Mouse (Mus musculus) CD4-positive, CD25-positive, alpha-beta regulatory T cell, adult 2 months (primary cell): Measurements from ENCODE around the gene Guca2a.
"Not testable (repeated sequence)": the region's sequence is repeated elsewhere in the genome, so short reads cannot be mapped to it uniquely, and the experiment has no call there.

Experiments used
- DNase-seq: peaks from one replicate; pipeline ENCODE4 v3.0.0-alpha.2; 2012; ENCODE audit warnings: low read depth, low spot score

The Guca2a gene

DNA sequence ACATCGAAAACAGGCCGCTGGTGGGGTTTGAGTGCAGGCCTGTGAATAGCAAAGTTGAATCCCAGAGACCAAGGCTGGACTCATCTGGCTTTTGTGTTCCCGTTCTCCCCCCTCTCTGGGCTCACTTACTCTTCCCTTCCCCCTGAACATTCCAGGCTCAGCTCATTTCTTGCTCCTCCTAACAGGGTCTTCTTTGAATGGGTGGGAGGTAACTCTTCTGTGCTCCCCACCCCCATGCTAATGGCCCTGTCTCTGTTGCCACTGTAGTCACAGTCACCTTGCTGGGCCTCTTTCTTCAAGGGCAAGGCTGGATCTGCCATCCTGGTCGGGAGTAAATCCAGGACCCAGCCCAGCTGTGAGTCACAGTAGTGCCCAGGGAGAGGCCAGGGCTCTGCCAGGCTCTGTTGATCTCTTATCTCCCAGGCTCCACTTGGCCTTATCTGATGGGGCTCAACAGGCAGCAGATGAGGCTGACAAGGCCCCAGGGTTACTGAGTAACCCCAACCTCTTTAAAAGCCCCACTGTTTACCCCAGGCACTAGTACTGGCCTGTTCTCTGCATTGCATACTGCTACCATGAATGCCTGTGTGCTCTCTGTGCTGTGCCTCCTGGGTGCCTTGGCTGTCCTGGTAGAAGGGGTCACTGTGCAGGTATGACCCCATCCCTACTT lies at the start of gene Guca2a:
Gene Guca2a, plus strand, starts transcription at position 529 of the 670 bp plus-strand sequence.
- no peak for DNase-seq

DNA sequence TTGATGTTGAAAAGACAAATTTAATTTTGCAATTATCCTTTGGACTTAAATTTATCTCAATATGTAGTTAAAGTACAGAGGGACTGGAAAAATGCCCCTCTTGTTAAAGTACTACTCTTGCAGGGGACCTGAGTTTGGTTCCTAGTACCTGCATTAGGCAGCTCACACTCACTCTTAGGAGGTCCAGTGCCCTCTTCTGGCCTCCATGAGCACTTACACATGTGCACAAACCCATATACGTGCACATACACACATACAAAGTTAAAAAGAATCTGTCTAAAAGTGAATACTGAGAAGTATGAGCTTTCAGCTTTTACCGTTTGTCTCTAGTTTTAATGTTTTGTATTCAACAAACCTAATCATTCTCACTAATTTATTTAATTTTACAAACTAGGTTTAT lies 49.5 kb upstream of the Guca2a start:
- peak; percentile 8 for DNase-seq

DNA sequence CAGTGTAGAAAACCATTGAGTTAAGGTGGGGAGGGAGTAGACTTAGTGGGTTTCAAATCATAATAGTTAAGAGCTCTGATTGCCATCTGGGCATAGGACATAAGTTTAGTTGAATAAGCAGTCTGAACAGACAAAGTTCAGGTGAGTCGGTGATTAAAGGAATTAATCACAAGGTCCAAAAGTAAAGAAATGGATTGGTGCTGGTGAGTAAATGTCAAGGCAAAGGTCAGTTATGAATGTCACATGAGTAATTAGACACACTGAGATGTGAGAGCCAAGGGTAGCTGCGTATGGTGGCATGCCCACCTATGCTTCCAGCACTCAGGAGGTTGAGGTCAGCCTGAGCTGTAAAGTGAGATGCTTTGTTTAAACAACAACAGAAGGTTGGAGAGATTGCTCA lies 48.1 kb upstream of the Guca2a start:
- no peak for DNase-seq

DNA sequence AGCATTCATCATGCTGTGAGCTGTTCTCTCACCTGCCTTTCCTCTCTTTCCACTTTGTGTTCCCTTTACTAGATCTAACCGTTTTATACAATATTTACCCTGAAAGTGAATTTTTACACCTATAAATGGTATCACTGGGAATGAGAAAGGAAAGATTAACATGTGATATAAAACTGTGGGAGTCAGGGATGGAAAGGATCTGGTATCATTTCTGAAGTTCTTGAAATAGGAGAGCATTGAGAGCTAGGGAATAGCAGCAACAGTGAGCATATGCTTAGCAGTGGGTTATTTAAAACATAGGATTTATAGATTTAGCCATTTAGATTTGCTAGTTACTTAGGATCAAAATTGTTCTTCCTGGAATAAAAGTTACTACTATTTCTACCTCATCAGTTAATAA lies 47.5 kb upstream of the Guca2a start:
- DNase-seq, result no peak

DNA sequence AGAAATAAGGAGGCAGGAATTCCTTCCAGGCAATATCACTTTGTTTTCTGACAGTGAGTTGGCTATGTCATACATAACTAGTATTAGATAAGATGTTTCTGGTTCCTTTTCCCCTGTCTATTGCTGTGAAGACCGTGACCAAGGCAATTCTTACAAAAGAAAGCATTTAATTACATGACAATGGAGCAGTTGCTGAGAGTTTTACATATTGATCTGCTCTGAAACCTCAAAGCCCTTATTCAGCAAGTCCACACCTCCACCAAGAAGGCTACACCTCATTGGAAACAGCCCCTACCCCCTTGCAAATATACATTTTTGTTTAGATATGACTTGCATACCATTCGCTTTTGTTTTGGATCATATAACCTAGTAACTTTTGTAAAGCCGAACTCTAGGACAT lies 45.0 kb upstream of the Guca2a start:
- DNase-seq, result no peak

DNA sequence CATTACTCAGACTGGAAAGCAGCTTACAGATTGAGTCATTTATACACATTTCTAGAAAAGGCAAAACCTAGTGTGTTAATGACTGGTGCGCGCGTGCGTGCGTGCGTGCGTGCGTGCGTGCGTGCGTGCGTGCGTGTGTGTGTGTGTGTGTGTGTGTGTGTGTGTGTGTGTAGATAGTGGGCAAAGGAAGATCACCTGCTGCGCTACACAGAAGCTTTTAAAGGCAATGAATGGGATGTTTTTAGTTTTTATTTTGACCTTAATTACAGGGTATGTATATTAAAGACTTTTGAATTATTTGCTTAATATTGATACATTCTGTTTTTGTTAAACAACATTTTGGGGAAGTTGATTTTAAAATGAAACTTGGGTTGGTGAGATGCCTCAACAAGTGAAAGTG lies 43.2 kb upstream of the Guca2a start:
- DNase-seq, result no peak

DNA sequence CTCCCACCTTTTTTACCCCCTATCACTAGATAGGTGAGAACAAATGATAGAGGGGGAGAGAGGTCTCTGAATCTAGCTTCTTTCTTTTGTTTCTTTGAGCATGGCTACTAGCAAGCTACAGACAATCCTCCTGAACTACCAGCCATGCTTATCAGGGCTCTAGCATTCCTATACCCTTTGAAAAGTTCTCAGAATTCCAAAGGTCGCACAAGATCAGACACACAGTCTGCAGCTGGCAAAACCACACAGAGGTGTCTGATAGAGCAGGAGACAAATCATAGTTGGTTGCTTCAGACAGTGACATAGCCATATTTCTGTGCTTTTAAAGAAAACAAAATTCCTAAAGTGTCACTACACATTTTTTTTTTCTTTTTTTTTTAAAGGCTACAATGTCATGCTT lies 37.9 kb upstream of the Guca2a start:
- no peak for DNase-seq

DNA sequence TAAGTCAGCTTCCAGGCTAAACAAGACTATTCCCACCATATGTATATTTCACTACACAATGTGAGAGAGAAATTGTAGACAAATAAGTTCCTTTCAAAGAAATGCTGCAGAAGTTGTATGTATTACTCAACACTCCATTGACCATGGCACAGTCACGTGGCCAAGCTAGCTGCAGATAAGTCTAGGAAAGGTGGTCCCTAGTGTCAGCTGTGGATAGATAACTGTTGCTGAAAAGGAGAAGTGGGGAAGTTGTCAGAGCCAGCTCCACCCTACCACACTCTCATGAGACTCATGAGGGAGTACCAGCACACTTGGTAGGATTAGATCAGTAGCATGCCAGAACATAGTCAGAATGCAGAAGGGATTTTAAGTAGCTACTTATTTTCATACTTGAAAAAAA lies 28.0 kb upstream of the Guca2a start:
- DNase-seq, result no peak

DNA sequence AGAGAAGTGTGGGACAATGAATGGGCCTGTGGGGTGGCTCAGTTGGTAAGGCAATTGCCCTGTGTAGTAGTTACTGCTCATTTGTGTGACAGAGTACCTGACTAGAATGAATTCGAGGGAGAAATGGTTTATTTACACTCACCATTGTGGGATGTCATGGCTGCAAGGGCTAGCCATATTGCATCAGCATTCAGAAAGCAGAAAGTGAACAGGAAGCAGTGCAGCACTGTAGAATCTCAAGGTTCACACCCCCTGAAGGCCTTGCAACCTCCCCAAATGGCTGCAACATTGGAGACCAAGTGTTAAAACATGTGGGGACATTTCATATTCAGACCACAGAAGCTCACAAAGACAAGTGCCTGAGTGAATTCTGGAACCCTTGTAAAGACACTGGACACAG lies 23.4 kb upstream of the Guca2a start:
- DNase-seq, result no peak

DNA sequence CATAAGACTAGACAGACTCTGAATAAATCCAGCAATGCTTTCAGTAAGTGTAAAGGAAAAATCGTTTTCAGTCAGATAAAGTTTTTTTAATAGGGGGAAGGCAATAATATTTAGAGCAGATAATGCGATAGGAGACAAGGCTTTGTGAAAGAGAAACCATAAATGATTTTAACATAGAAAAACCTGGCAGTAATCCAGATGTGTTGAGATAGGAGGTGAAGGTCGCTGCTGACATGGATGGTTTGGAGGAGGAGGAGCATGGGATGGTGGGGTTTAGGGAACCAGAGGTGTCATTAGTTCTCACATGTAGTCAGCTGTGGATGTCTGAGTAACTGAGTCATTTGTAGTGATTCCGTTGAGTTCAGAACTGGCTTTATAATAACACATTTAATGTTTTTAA lies 22.8 kb upstream of the Guca2a start:
- no peak for DNase-seq

DNA sequence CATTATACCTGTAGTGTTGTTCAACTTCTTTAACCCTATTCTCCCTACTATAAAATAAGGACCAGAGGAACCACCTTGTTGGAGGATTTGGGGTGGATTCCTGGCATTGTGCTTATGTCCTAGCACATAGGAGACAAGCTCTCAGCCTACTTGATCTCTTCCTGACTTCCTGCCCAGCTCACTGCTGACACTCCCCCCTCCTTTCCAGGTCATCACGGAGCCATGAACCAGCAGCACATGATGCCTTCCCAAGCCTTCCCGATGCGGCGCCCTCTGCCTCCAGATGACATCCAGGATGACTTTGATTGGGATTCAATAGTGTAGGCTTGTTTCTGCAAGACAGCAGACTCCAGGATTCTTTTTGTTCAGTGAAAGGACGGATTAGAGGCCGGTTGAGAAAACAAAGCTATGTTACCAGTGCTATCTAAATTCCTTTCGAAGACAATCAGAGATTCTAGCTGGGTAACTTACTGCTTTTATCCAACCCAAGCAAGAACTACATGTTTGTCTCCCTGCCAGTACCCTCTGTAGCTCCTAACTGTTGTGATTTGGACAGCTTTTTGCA lies 11.3 kb upstream of the Guca2a start:
- DNase-seq, result no peak

DNA sequence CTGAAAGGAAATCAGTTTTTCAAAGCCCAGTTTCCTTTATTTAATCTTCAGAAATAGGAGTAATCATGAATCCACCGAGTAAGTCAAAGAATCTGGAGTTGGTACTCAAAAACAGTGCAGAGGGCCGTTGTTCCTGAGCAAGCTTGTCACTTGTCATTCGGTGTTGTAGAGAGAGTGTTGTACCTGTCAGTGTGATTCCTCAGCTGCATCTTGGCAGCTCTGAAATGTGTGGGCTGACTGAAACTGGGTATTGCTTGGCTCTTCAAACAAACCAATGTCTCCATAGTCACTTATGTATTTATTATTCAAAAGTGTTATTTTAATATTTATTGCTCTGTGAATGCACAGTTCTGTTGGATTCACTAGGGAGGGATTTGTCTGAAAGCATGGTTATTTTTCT lies 10.6 kb upstream of the Guca2a start:
- DNase-seq, result no peak

DNA sequence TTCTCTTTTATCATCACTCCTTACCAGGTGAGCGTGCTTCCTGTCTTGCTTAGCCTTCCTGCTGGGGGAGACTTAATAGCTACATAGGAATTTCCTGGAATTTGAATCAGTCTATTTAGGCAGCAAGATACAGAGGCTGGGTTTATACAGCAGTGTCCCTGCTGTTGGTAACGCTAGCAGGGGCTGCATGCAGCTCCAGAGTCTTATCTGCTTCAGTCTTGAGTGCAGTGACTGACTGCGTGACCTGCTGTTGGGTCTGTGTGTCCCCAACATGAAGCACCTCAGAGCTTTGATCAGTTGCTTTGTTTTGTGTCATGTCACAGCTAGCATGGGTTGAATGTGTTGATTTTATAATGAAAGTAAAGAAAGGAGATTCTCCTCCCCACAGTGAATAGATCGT lies 10.2 kb upstream of the Guca2a start:
- DNase-seq, result no peak

DNA sequence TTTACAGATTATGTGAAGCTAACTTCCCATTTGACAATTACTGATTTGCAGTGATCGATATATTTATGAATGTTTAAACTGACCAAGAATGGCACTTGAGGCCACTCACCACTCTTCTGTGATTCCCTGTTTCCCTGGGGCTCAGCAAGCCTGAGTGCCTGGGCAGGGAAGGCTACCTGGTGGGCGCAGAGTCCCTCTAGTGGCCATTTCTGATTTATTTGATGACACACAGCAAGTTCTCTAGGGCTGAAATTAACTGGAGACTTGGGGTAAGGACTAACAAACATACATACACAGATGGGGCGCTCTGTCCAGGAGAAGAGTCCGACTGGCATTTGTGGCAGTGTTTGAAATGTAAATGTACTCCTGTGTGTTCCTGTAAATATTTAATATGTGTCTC lies 9.1 kb upstream of the Guca2a start:
- not testable (repeated sequence) for DNase-seq

DNA sequence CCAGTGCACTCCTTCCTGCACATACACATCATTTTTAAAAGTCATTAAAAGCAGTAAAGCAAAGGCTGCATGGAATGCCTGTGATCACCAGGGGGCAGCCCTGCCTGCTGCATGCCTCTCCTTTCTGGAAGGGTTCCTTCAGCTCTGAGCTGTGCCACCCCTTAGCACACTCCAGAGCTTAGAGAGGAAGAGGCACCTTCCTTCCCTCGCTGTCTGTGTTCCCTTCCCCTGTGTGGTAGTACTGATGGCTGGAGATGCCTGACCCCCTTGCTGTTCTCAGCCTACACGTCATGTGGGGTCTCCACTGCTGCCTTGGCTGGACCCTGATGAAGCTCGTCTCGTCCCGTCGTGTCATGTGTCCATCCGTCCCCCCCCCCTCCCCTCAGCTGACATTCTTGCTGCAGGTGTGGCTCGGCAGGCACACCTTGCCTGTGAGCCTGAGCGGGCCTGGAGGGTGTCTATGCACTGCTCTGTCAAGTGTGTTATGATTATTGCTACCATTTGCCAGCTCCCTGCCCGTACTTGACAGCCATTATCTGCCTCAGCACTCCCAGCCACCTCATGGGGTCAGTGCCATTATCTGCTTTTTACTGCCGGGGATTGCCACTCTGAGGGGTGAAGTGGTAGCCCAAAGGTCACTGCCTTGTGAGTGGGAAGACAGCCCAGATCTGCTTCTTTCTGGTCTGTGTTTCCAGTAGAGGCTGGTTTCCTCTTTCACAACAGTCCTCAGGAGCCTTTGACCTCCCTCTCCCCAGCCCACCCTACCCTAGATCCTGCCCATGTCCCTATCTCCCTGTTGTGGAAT lies 6.2 kb upstream of the Guca2a start:
- peak; percentile 33 for DNase-seq

DNA sequence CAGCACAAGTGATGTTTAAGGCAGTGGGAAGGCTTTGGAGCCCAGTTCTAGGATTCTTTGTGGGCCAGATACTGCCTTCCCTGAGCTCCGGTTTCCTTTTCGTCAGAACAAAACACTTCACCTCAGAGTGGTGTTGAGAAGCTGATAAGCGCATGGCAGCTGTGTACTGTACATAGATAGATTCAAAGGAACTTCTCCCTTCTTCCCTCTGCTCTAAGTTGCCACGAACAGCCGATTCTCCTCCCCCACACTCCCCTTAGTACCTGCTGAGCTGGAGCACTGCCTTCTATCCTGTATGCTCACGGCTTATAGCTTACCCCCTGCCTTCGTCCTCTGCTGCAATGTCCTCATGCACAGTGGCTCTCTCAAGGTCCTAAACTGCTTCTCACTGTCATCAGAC lies 4.8 kb upstream of the Guca2a start:
- no peak for DNase-seq

DNA sequence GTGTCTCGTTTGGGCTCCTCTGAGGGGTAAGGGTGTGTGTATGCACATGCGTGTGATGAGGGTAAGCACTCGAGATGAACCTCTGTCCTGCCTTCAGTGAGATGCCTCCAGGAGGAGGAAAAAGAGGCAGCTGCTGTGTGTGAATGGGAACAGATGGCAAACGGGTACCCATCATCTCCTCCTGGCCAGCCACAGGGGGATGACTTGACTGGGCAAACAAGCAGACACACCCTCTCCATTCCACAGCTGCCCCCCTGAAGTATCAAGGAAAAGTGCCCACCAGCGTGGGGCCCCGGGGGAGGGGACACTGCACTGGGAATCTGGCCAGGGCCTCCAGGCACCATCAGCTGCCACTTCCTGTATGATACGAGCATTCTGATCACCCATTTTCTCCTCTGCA lies 4.2 kb upstream of the Guca2a start:
- no peak for DNase-seq

DNA sequence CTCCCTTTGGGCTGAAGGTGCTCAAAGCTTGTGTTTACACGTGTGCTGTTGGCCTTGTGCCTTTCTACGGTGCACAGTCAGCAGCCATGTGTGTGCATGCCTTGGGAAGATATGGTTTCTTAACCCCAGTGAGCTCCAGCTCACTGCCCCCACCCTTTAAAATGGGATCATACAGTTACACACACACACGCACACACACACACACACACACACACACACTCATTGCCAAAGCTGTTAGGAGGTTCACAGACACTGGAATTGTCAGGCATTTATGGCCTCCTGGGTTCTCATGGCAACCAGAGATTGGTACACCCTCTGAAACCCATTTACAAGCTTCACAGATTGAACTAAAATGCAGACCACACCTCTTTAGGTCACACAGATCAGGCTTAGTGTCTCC lies 3.6 kb upstream of the Guca2a start:
- no peak for DNase-seq

DNA sequence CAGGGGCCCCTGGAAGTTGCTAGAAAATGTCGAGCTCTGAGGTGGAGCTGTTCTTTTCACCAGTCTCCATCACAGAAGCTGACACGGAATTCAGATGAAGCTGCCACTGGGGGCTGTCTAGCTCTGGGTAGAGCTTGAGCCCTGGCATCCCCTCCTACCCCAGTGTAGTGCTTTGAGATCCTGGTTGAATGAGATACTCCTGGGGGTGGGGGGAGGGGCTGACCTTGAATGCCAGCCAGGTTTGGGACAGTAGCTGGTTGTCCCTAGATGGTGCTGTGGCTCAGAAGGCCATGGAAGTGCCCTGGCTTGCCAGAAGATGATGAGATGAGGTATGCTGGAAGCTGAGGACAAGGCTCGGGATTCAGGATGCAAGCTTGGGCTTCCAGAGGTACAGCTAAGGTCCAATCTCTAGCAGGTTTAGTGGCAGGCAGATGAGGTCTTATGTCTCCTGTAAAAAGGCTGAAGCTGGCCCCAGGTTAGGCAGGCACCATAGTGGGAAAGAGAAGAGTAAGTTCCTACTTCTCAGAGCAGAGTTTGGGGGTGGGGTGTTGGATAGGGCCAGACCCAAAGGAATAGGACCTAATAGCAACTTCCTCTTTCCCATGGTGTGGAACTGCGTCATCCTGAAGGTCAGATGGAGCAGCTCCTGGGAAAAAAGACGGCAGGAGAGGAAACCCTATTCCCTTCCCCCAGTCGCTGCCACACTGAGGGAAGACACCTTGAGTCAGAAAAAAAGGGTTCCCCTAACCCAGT lies 2.4 kb upstream of the Guca2a start:
- no peak for DNase-seq

DNA sequence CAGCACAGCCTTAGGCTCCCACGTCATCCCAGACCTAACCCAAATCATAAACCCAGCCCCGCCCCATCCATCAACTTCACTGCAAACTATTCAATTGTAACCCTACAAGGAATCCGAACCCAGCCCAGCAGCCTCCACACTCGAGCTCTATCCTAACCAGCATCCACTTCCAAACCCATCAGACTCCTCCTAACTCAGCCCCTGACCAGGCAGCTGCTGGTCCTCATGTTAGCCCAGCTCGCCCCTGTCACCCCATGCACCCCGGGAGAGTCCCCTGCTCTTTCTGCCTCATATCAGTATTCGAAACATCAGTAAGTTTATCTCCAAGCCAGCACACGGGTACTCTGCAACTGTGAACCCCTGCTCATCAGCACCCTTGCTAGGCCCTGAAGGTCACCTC lies 1.8 kb upstream of the Guca2a start:
- DNase-seq, result no peak

DNA sequence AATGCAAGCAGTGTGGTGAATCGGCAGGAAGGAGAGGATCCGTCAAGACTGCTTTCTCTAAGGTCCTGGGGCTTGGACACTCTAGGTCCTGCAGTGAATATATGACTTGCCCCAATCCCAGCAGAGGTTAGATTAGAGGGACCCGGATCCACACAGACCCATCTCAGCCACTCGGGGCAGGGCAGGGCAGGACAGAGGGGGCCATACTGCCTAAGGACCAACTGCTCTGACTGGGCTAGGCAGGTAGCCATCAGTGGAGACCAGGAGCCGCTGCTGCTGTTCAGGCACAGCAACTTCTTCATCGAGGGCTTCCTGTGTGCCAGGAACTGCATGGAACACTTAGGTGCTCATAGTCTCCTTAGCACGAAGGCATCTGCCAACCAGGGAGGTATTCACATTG lies 773 bp upstream of the Guca2a start:
- DNase-seq, result no peak

DNA sequence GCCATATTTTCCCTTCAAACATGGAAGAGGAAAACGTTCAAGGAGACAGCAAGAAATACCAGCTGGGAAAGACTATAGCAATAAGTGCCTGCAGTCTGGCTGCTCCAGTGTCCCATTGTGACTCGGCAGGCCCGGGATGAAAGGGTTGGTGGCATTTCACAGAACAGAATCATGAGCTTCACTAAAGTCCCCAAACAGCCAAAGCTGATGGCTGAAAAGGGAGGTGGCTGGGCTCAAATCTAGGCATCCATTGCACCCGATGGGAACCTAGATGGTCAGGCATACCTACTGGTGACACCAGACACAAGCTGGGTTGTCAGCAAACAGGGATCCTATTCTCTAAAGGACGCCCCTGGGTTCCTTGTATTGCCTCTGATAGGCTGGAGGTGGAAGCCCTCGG lies 442 bp downstream of the Guca2a start:
- DNase-seq, result no peak
